Mouse (Mus musculus) myocyte (in vitro differentiated cells): ENCODE measurements around the gene Rtn4rl1. TPM values are rescaled to one million over a fixed set of nuclear protein-coding genes. Genes with fewer than 3 reads are reported as not detected.
"Not testable (repeated sequence)": the region's sequence is repeated elsewhere in the genome, so short reads cannot be mapped to it uniquely, and the experiment has no call there.

ENCODE experiments used
- H3K27me3 ChIP-seq: one replicate; pipeline ENCODE4 v1.6.1; 2011; ENCODE audit not compliant: control insufficient read depth, insufficient read depth, insufficient read length
- H3K36me3 ChIP-seq: one replicate; pipeline ENCODE4 v1.6.1; 2011; ENCODE audit not compliant: control insufficient read depth, insufficient read depth
- H3K4me2 ChIP-seq: one replicate; pipeline ENCODE4 v1.6.1; 2011; ENCODE audit warnings: low read depth, control low read depth
- H3K4me3 ChIP-seq: one replicate; pipeline ENCODE4 v1.5.1; 2011; ENCODE audit warnings: mild to moderate bottlenecking, control low read depth, moderate library complexity
- H3K79me2 ChIP-seq: one replicate; pipeline ENCODE4 v1.6.1; 2011; ENCODE audit not compliant: control insufficient read depth, insufficient read depth
- H3ac ChIP-seq: one replicate; pipeline ENCODE4 v1.6.1; 2011; ENCODE audit not compliant: control insufficient read depth, insufficient read length
- CEBPB ChIP-seq: IDR thresholded peaks from 2 replicates; pipeline ENCODE4 v1.6.1; 2011; ENCODE audit warnings: mild to moderate bottlenecking, moderate library complexity; ENCODE audit not compliant: poor library complexity, insufficient read depth, severe bottlenecking
- E2F4 ChIP-seq: IDR thresholded peaks from one replicate; pipeline ENCODE4 v1.6.1; 2011; ENCODE audit warnings: mild to moderate bottlenecking, control low read depth, moderate library complexity; ENCODE audit not compliant: insufficient read depth
- MAX ChIP-seq: IDR thresholded peaks from one replicate; pipeline ENCODE4 v1.6.1; 2011; ENCODE audit warnings: low read depth, mild to moderate bottlenecking, control low read depth
- MYOD1 ChIP-seq, 3 experiments: IDR thresholded peaks; one replicate each; pipeline ENCODE4 v1.6.1; 2011; ENCODE audit warnings: control low read depth in 2 of 3, low read depth in 2 of 3, mild to moderate bottlenecking in 2 of 3, moderate library complexity in 1 of 3; ENCODE audit not compliant: insufficient read length in 2 of 3, control insufficient read depth in 1 of 3
- MYOG ChIP-seq, 3 experiments: IDR thresholded peaks; one replicate each; pipeline ENCODE4 v1.6.1; 2011; ENCODE audit warnings: control low read depth in 2 of 3, low read depth in 2 of 3, mild to moderate bottlenecking in 2 of 3; ENCODE audit not compliant: insufficient read length in 2 of 3, control insufficient read depth in 1 of 3, insufficient read depth in 1 of 3
- POLR2A ChIP-seq: IDR thresholded peaks from one replicate; pipeline ENCODE4 v1.6.1; 2011; ENCODE audit warnings: low read depth, mild to moderate bottlenecking, control low read depth, moderate library complexity; ENCODE audit not compliant: insufficient read length
- POLR2AphosphoS2 ChIP-seq: IDR thresholded peaks from one replicate; pipeline ENCODE4 v1.6.1; 2011; ENCODE audit warnings: low read depth, control low read depth; ENCODE audit not compliant: insufficient read length
- REST ChIP-seq: IDR thresholded peaks from one replicate; pipeline ENCODE4 v1.6.1; 2011; ENCODE audit warnings: mild to moderate bottlenecking, control low read depth, moderate library complexity; ENCODE audit not compliant: insufficient read depth, insufficient read length
- SRF ChIP-seq: IDR thresholded peaks from one replicate; pipeline ENCODE4 v1.6.1; 2011; ENCODE audit warnings: low read depth; ENCODE audit not compliant: control insufficient read depth, insufficient read length
- TCF12 ChIP-seq: IDR thresholded peaks from one replicate; pipeline ENCODE4 v1.6.1; 2011; ENCODE audit warnings: mild to moderate bottlenecking, control low read depth; ENCODE audit not compliant: poor library complexity, insufficient read depth, severe bottlenecking
- TCF3 ChIP-seq: IDR thresholded peaks from one replicate; pipeline ENCODE4 v1.6.1; 2011; ENCODE audit warnings: low read depth, control low read depth; ENCODE audit not compliant: insufficient read length
- USF1 ChIP-seq: IDR thresholded peaks from one replicate; pipeline ENCODE4 v1.6.1; 2011; ENCODE audit warnings: low read depth, mild to moderate bottlenecking, control low read depth, moderate library complexity
- polyA plus RNA-seq: library from polyadenylated mRNA; unstranded; fragments of >200 nt; fragmentation: generic; extraction: Trizol; gene quantifications from one replicate; pipeline ENCODE4 v1.2.1, GENCODE M21; 2012; ENCODE audit warnings: missing spikeins

The Rtn4rl1 gene
- polyA plus RNA-seq, 1 experiment = 0.16 TPM

- no peak overlapping the region for H3K4me2 ChIP-seq
- no peaks in the 10 kb centered on the region for H3K79me2 ChIP-seq
- no peaks in the 10 kb centered on the region for H3K36me3 ChIP-seq
- TF ChIP-seq TCF12 = no peak
- peak; percentile 10 for TF ChIP-seq USF1
- no peak overlapping the region for H3K4me3 ChIP-seq
- peaks cover 33% of the 10 kb centered on the region for H3K27me3 ChIP-seq
- H3ac ChIP-seq = no peak overlapping the region
These were observed 86.9 kb downstream of the Rtn4rl1 start for GRCm38 (mm10) chr11:75280435-75281001.

- H3K36me3 ChIP-seq = no peaks in the 10 kb centered on the region
- no peak overlapping the region for H3K4me3 ChIP-seq
- H3K79me2 ChIP-seq = no peaks in the 10 kb centered on the region
- no peak for TF ChIP-seq USF1
- TF ChIP-seq TCF3 = no peak
- no peak for TF ChIP-seq POLR2AphosphoS2
- TF ChIP-seq SRF = no peak
- no peak for TF ChIP-seq POLR2A
- TF ChIP-seq CEBPB = no peak
- TF ChIP-seq MYOG (IDR thresholded peaks at IDR 0.05; ENCODE audit: control insufficient read depth in 1 of 3, insufficient read depth in 1 of 3, insufficient read length in 2 of 3, low read depth in 2 of 3) = no peak
- no peak for TF ChIP-seq MAX
- TF ChIP-seq TCF12 = no peak
- no peak for TF ChIP-seq MYOD1 (IDR thresholded peaks at IDR 0.05; ENCODE audit: control insufficient read depth in 1 of 3, insufficient read length in 2 of 3, low read depth in 2 of 3)
- TF ChIP-seq E2F4 = no peak
- no peak for TF ChIP-seq REST
- H3K27me3 ChIP-seq = peaks cover 33% of the 10 kb centered on the region
- no peak overlapping the region for H3K4me2 ChIP-seq
- H3ac ChIP-seq = no peak overlapping the region
These were observed 88.0 kb downstream of the Rtn4rl1 start for GRCm38 (mm10) chr11:75281380-75282256.

GRCm38 (mm10) chr11:75282496-75283120 is 89.0 kb downstream of the Rtn4rl1 start:
- Histone ChIP-seq H3K79me2 (no peaks in the 10 kb centered on the region), H3K4me3 (no peak overlapping the region), H3K27me3 (peaks cover 33% of the 10 kb centered on the region), H3K36me3 (no peaks in the 10 kb centered on the region), H3K4me2 (no peak overlapping the region), H3ac (no peak overlapping the region)
- TF ChIP-seq REST (no peak), MYOG (IDR thresholded peaks at IDR 0.05; ENCODE audit: control insufficient read depth in 1 of 3, insufficient read depth in 1 of 3, insufficient read length in 2 of 3, low read depth in 2 of 3) (no peak)

- not testable (repeated sequence) for H3K4me3 ChIP-seq, H3ac ChIP-seq, H3K79me2 ChIP-seq, H3K36me3 ChIP-seq, H3K4me2 ChIP-seq
- H3K27me3 ChIP-seq = peaks cover 33% of the 10 kb centered on the region
These were observed 90.2 kb downstream of the Rtn4rl1 start for GRCm38 (mm10) chr11:75283784-75284183.

- no peaks in the 10 kb centered on the region for H3K36me3 ChIP-seq
- H3K4me2 ChIP-seq = no peak overlapping the region
- no peak overlapping the region for H3ac ChIP-seq
- H3K79me2 ChIP-seq = no peaks in the 10 kb centered on the region
- peaks cover 19% of the 10 kb centered on the region for H3K27me3 ChIP-seq
- no peak overlapping the region for H3K4me3 ChIP-seq
- TF ChIP-seq MAX (no peak), E2F4 (no peak), POLR2A (no peak)
These were observed 92.4 kb downstream of the Rtn4rl1 start for GRCm38 (mm10) chr11:75285893-75286467.

- Histone ChIP-seq H3K27me3 (peaks cover 12% of the 10 kb centered on the region), H3K4me2 (no peak overlapping the region), H3K36me3 (no peaks in the 10 kb centered on the region), H3K79me2 (no peaks in the 10 kb centered on the region), H3ac (no peak overlapping the region), H3K4me3 (no peak overlapping the region)
- no peak for TF ChIP-seq TCF3
- TF ChIP-seq MYOG (IDR thresholded peaks at IDR 0.05; ENCODE audit: control insufficient read depth in 1 of 3, insufficient read depth in 1 of 3, insufficient read length in 2 of 3, low read depth in 2 of 3) = no peak
- TF ChIP-seq MAX = no peak
- TF ChIP-seq REST = no peak
- no peak for TF ChIP-seq CEBPB
- no peak for TF ChIP-seq POLR2A
- no peak for TF ChIP-seq USF1
- no peak for TF ChIP-seq TCF12
These were observed 93.3 kb downstream of the Rtn4rl1 start for GRCm38 (mm10) chr11:75286868-75287267.
